Mouse (Mus musculus): Measurements from ENCODE around the gene Hmx3. TPM values are rescaled to one million over a fixed set of nuclear protein-coding genes. Genes with fewer than 3 reads are reported as not detected.
A peak's percentile ranks its signal among the peaks of the same experiment; 100 is the strongest.

Hmx3 gene
- total RNA-seq, 2 experiments from 2014 or later = not detected

DNA sequence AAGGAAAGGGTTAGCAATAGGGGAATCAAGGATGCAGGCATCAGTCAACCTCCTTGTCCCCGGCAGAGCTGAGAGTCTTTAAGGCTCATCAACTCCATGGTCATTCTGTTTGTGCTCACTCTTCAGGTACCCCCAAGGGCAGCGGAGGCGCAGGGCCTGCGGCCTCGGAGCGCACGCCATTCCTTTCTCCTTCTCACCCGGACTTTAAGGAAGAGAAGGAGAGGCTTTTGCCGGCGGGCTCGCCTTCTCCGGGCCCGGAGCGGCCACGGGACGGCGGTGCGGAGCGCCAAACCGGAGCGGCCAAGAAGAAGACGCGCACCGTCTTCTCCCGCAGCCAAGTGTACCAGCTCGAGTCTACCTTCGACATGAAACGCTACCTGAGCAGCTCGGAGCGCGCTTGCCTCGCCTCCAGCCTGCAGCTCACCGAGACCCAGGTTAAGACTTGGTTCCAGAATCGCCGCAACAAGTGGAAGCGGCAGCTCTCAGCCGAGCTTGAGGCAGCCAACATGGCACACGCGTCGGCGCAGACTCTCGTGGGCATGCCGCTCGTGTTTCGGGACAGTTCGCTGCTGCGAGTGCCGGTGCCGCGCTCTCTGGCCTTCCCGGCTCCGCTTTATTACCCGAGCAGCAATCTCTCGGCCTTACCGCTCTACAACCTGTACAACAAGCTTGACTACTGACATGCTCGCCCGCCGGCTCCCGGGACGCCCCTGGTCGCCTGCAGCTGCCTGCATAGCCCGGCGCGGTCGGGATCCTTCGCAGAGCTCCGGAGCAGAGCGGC is 12.8 kb downstream of the Hmx3 start:
- intact Hi-C loops (cut with DNase I; ENCODE audit: low total_unique reads) = no loop called here
- DNase-seq = no peak

DNA sequence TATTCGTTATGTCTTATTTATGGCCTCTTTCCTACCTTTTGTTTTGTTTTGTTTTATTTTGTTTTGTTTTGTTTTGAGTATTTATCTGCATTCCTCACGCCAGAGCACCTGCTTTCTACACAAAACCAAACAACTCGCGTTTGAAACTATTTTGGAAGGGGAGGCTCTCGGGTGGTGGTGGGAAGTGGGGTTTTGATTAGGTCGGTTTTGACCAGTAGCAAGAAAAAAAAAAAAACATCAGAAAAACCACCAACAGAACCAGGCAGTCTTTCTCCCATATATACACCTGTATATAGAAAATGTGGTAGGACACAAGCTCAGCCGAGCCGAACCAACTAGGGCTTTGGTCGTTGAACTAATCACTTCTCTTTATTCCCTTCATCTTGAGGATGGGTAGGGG is 13.4 kb downstream of the Hmx3 start:
- intact Hi-C loops (cut with DNase I; ENCODE audit: low total_unique reads) = no loop called here
- DNase-seq = no peak

GRCm38 (mm10) chr7:131556541-131557271 is 14.0 kb downstream of the Hmx3 start:
- intact Hi-C loops (cut with DNase I; ENCODE audit: low total_unique reads) = no loop called here
- DNase-seq = no peak

- no peak for DNase-seq
- intact Hi-C loops (cut with DNase I; ENCODE audit: low total_unique reads) = no loop called here
Measured at GRCm38 (mm10) chr7:131557751-131558150, 15.1 kb downstream of the Hmx3 start.

DNA sequence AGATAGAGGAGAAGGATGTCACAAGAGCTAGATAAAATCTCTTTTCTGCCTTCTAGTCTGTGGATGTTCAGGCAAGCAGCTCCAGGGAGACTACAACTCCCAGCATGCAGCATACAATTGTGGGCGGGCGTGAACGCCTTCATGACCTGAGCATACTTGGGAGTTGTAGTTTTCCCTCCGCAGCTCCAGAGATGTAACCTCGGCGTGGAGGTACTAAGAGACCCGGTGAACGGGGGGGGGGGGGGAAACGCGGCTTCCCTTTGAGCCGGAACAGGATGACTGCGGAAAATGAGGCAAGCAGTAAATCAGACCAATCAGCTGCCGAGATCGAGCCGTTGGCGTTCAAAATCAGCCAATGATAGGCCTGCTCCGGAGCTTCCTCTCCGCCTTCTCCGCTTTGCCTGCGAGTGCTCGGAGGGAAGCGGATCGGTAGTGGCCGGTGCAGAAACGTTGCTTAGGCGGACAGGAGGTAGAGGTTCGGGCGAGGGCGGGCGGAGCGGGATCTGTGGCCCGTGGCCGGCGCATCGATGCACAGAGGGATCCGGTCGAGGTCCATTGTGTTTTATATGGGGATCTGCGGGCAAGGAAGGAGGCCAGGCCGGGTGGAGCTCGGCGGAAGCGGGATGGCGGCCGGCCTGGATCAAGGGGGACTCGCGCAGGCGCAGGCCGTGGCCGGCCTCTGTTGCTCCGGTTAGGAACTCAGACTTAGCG is 17.5 kb downstream of the Hmx3 start, which contains the start of gene Bub3:
Bub3 (plus strand) TSS at position 237 of the 711 bp plus-strand sequence.
- intact Hi-C loops (cut with DNase I; ENCODE audit: low total_unique reads) = no loop called here
- peak; percentile 92 for DNase-seq

- DNase-seq = no peak
- intact Hi-C loops (cut with DNase I; ENCODE audit: low total_unique reads) = no loop called here
Measured at GRCm38 (mm10) chr7:131560697-131561042, 18.0 kb downstream of the Hmx3 start.

GRCm38 (mm10) chr7:131575246-131575645 is 32.6 kb downstream of the Hmx3 start:
- intact Hi-C loops (cut with DNase I; ENCODE audit: low total_unique reads) = no loop called here
- no peak for DNase-seq

- intact Hi-C loops (cut with DNase I; ENCODE audit: low total_unique reads) = no loop called here
Measured at GRCm38 (mm10) chr7:131582178-131582577, 39.5 kb downstream of the Hmx3 start.

GRCm38 (mm10) chr7:131585551-131585950 is 42.9 kb downstream of the Hmx3 start:
- intact Hi-C loops (cut with DNase I; ENCODE audit: low total_unique reads) = no loop called here

More at GRCm38 (mm10) chr7:131582178-131582577, 39.5 kb downstream of the Hmx3 start:
- no peak for DNase-seq

More at GRCm38 (mm10) chr7:131585551-131585950, 42.9 kb downstream of the Hmx3 start:
- no peak for DNase-seq

Other genes starting within 250 kb of the Hmx3 start
- gene Cuzd1, start 220.6 kb upstream of the Hmx3 start, total RNA-seq (2021) = not detected
- gene Fam24b, start 213.4 kb upstream of the Hmx3 start, total RNA-seq (2021) = not detected
- not detected for gene Fam24a, start 209.0 kb upstream of the Hmx3 start, total RNA-seq (2021)
- gene 2310057M21Rik, start 180.1 kb upstream of the Hmx3 start, total RNA-seq (2021) = 10 to 100 TPM; 13.2 to 14.0 TPM
- 10 to 100 TPM; 30.7 to 34.8 TPM for gene Pstk, start 171.7 kb upstream of the Hmx3 start, total RNA-seq (2021)
- gene Ikzf5, start 132.3 kb upstream of the Hmx3 start, total RNA-seq (2021) = 10 to 100 TPM; 20.1 to 25.2 TPM
- 10 to 100 TPM; 79.4 to 89.0 TPM for gene Acadsb, start 132.3 kb upstream of the Hmx3 start, total RNA-seq (2021)
- gene Hmx2, start 5.9 kb downstream of the Hmx3 start, total RNA-seq (2021) = not detected
- gene Bub3, start 17.4 kb downstream of the Hmx3 start, total RNA-seq (2021) = 10 to 100 TPM; 31.4 to 32.3 TPM

All from gastrocnemius, postnatal 14 days (tissue).